Mouse (Mus musculus): ENCODE results near the gene Gm4301. TPM values are rescaled to one million over a fixed set of nuclear protein-coding genes. Genes with fewer than 3 reads are reported as not detected.
"Not testable (repeated sequence)": the region's sequence is repeated elsewhere in the genome, so short reads cannot be mapped to it uniquely, and the experiment has no call there.

The Gm4301 gene
- polyA plus RNA-seq (2015; fragmentation: Nextera tagmentation; extraction: Ambion mirVana), result not detected in 2 replicates

DNA sequence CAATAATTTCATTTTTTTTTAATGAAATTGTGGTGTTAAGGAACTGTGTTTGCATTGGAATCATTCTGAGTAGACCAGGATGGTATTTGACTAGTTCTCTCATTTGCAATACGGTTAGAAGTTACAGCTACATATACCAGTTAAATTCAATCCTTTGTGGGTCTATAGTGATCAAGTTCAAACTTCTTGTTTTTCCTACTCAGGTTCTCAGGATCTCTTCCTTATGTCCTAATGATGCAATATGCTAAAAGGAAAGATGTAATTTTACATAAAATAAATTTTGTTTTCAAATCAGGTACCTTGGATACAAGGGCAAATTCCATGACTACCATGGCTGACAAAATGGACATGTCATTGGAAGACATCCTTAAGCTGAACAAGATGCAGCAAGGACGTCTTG, at the start of gene Gm4301:
Gene Gm4301, plus strand, starts transcription at position 301 of the 400 bp plus-strand sequence.
- not testable (repeated sequence) for H3K27me3 ChIP-seq; H3K36me3 ChIP-seq; H3K4me2 ChIP-seq (replicated peaks); H3K27ac ChIP-seq; H3K9ac ChIP-seq (replicated peaks); H3K4me3 ChIP-seq (replicated peaks); H3K4me1 ChIP-seq (replicated peaks); ATAC-seq; H3K9me3 ChIP-seq
- no CpG with 5 or more reads among the region's 2 CpGs for WGBS

GRCm38 (mm10) chr10:100296105-100296504, 39.4 kb upstream of the Gm4301 start:
- Histone ChIP-seq H3K9me3 (no peaks in the 10 kb centered on the region), H3K9ac (replicated peaks) (no peak overlapping the region), H3K4me3 (replicated peaks) (no peak overlapping the region), H3K36me3 (no peaks in the 10 kb centered on the region), H3K4me1 (replicated peaks) (no peaks in the 10 kb centered on the region), H3K27me3 (no peaks in the 10 kb centered on the region), H3K4me2 (replicated peaks) (no peak overlapping the region), H3K27ac (no peak overlapping the region)
- no peak for ATAC-seq
- 81% methylated on average over 2 of the region's 2 CpGs for WGBS

DNA sequence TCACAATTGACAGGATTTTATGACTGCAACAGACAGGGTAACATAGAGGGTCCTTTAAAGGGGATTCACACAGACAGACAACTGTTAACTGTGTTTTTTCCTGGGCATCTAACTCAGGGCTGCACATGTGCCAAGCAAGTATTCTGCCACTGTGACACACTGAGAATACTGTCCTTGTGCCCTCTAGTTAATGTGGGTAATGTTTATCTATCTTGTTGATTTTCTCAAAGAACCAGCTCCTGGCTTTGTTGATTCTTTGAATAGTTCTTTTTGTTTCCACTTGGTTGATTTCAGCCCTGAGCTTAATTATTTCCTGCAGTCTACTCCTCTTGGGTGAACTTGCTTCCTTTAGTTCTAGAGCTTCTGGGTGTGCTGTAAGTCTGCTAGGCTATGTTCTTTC, 35.4 kb upstream of the Gm4301 start:
- H3K9ac ChIP-seq (replicated peaks); ATAC-seq; H3K4me3 ChIP-seq (replicated peaks); H3K36me3 ChIP-seq; H3K27me3 ChIP-seq; H3K4me2 ChIP-seq (replicated peaks); H3K9me3 ChIP-seq; H3K4me1 ChIP-seq (replicated peaks); H3K27ac ChIP-seq: not testable (repeated sequence)

DNA sequence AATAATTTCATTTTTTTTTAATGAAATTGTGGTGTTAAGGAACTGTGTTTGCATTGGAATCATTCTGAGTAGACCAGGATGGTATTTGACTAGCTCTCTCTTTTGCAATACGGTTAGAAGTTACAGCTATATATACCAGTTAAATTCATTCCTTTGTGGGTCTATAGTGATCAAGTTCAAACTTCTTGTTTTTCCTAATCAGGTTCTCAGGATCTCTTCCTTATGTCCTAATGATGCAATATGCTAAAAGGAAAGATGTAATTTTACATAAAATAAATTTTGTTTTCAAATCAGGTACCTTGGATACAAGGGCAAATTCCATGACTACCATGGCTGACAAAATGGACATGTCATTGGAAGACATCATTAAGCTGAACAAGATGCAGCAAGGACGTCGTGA, 5.1 kb downstream of the Gm4301 start, which contains the start of gene Gm4302:
Gene Gm4302, plus strand, starts transcription at position 301 of the 400 bp plus-strand sequence.
- H3K4me1 ChIP-seq (replicated peaks); H3K9ac ChIP-seq (replicated peaks); H3K27me3 ChIP-seq; H3K4me3 ChIP-seq (replicated peaks); H3K9me3 ChIP-seq; ATAC-seq; H3K27ac ChIP-seq; H3K4me2 ChIP-seq (replicated peaks); H3K36me3 ChIP-seq: not testable (repeated sequence)
- no CpG with 5 or more reads among the region's 3 CpGs for WGBS

DNA sequence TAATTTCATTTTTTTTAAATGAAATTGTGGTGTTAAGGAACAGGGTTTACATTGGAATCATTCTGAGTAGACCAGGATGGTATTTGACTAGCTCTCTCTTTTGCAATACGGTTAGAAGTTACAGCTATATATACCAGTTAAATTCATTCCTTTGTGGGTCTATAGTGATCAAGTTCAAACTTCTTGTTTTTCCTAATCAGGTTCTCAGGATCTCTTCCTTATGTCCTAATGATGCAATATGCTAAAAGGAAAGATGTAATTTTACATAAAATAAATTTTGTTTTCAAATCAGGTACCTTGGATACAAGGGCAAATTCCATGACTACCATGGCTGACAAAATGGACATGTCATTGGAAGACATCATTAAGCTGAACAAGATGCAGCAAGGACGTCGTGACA, 10.2 kb downstream of the Gm4301 start, which contains the start of gene Gm4303:
Gene Gm4303, plus strand, starts transcription at position 301 of the 400 bp plus-strand sequence.
- not testable (repeated sequence) for H3K27ac ChIP-seq; H3K4me1 ChIP-seq (replicated peaks); ATAC-seq; H3K9ac ChIP-seq (replicated peaks); H3K4me2 ChIP-seq (replicated peaks); H3K4me3 ChIP-seq (replicated peaks); H3K36me3 ChIP-seq; H3K27me3 ChIP-seq; H3K9me3 ChIP-seq
- no CpG with 5 or more reads among the region's 3 CpGs for WGBS

- not testable (repeated sequence) for H3K4me1 ChIP-seq (replicated peaks); ATAC-seq; H3K9ac ChIP-seq (replicated peaks); H3K36me3 ChIP-seq; H3K27ac ChIP-seq; H3K9me3 ChIP-seq; H3K4me2 ChIP-seq (replicated peaks); H3K27me3 ChIP-seq; H3K4me3 ChIP-seq (replicated peaks)
- WGBS, result no CpG with 5 or more reads among the region's 3 CpGs
Measured at GRCm38 (mm10) chr10:100350793-100351192, 15.3 kb downstream of the Gm4301 start, which contains the start of gene Gm4305. TSS of gene Gm4305 (plus strand) at chr10:100351093.

DNA sequence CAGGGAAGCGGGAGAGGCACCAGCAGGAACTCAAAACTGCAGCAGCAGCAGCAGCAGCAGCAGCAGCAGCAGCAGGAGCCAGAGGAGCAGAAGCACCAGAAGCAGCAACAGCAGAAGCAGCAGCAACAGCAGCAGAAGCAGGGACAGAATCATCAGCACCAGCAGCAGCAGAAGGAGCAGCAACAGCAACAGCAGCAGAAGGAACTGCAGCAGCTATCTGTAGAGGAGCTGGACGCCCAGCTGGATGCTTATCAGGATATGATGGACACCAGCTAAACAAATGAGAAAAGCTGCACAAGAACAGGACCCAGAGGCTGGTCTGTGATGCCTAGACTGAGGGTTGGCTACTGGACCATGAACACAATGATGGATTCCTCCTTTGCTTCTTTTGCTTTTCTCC, 21.4 kb downstream of the Gm4301 start:
- not testable (repeated sequence) for H3K27ac ChIP-seq; H3K27me3 ChIP-seq; ATAC-seq; H3K4me2 ChIP-seq (replicated peaks); H3K9me3 ChIP-seq; H3K4me1 ChIP-seq (replicated peaks); H3K4me3 ChIP-seq (replicated peaks); H3K9ac ChIP-seq (replicated peaks); H3K36me3 ChIP-seq
- 81% methylated on average over 2 of the region's 2 CpGs for WGBS

DNA sequence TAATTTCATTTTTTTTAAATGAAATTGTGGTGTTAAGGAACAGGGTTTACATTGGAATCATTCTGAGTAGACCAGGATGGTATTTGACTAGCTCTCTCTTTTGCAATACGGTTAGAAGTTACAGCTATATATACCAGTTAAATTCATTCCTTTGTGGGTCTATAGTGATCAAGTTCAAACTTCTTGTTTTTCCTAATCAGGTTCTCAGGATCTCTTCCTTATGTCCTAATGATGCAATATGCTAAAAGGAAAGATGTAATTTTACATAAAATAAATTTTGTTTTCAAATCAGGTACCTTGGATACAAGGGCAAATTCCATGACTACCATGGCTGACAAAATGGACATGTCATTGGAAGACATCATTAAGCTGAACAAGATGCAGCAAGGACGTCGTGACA, 25.6 kb downstream of the Gm4301 start, which contains the start of gene Gm4307:
Gene Gm4307, plus strand, starts transcription at position 301 of the 400 bp plus-strand sequence.
- not testable (repeated sequence) for H3K4me1 ChIP-seq (replicated peaks); H3K27ac ChIP-seq; H3K4me3 ChIP-seq (replicated peaks); H3K27me3 ChIP-seq; H3K9me3 ChIP-seq; H3K4me2 ChIP-seq (replicated peaks); ATAC-seq; H3K9ac ChIP-seq (replicated peaks); H3K36me3 ChIP-seq
- no CpG with 5 or more reads among the region's 3 CpGs for WGBS

GRCm38 (mm10) chr10:100382460-100382859, 47.0 kb downstream of the Gm4301 start, which contains the start of gene Gm4312:
TSS of gene Gm4312 (minus strand) at chr10:100382560.
- H3K36me3 ChIP-seq; H3K4me2 ChIP-seq (replicated peaks); H3K4me3 ChIP-seq (replicated peaks); H3K9ac ChIP-seq (replicated peaks); H3K4me1 ChIP-seq (replicated peaks); H3K9me3 ChIP-seq; ATAC-seq; H3K27ac ChIP-seq; H3K27me3 ChIP-seq: not testable (repeated sequence)
- no CpG with 5 or more reads among the region's 2 CpGs for WGBS

Other genes with a start within 250 kb of the Gm4301 start
- gene Gm4302, start 5.2 kb downstream of the Gm4301 start, polyA plus RNA-seq (2015; fragmentation: Nextera tagmentation; extraction: Ambion mirVana), result not detected in 2 replicates
- not detected in 2 replicates for gene Gm4303, start 10.3 kb downstream of the Gm4301 start, polyA plus RNA-seq (2015; fragmentation: Nextera tagmentation; extraction: Ambion mirVana)
- gene Gm4305, start 15.4 kb downstream of the Gm4301 start, polyA plus RNA-seq (2015; fragmentation: Nextera tagmentation; extraction: Ambion mirVana), result not detected in 2 replicates
- gene Gm4307, start 25.7 kb downstream of the Gm4301 start, polyA plus RNA-seq (2015; fragmentation: Nextera tagmentation; extraction: Ambion mirVana), result not detected in 2 replicates
- gene Gm4312, start 46.9 kb downstream of the Gm4301 start, polyA plus RNA-seq (2015; fragmentation: Nextera tagmentation; extraction: Ambion mirVana), result not detected in 2 replicates
- 11.8 and 13.7 TPM in 2 replicates for gene Tmtc3, start 151.7 kb downstream of the Gm4301 start, polyA plus RNA-seq (2015; fragmentation: Nextera tagmentation; extraction: Ambion mirVana)
- gene Cep290, start 151.9 kb downstream of the Gm4301 start, polyA plus RNA-seq (2015; fragmentation: Nextera tagmentation; extraction: Ambion mirVana), result 6.9 and 7.0 TPM in 2 replicates

All from midbrain, embryonic 13.5 days (tissue).